Mouse (Mus musculus) Patski (cell line): ENCODE measurements at regions not wholly inside any gene's neighbourhood (a gene's known extent, or its start where the extent isn't known, plus 50 kb on each side); places are given as distances from the start of the nearest gene placed in this dataset.

ENCODE experiments used
- ATAC-seq: fragments of 100-300 bp; one replicate; pipeline ENCODE4 v1.8.0; 2021
- CTCF ChIA-PET: fragments of 350-600 bp; sonication (Branson Sonifier 250); formaldehyde crosslinking; loops from one replicate; lab custom pipeline; 2022; ENCODE audit warnings: inconsistent platforms; lab: Charles Lee
- POLR2A ChIA-PET: fragments of 350-600 bp; sonication (Branson Sonifier 250); formaldehyde crosslinking; loops from one replicate; lab custom pipeline; 2022; ENCODE audit warnings: antibody characterized with exemption, inconsistent platforms; lab: Charles Lee
- DNase-seq: peaks from one replicate; pipeline ENCODE4 v3.0.0-alpha.2; 2011; ENCODE audit warnings: low read depth, low spot score
- H3K27me3 ChIP-seq: fragments of 371-371 bp; one replicate; pipeline ENCODE4 v1.5.1; 2021
- CTCF ChIP-seq: fragments of 100-300 bp; IDR thresholded peaks from one replicate; pipeline ENCODE4 v1.5.1; 2021
- in situ Hi-C: fragments of 300-500 bp; cut with MboI; formaldehyde crosslinking; loops from 3 replicates; pipeline ENCODE4 v1.11.1; 2018; ENCODE audit warnings: low pct_unique_long_range_greater_than_20kb, mixed read lengths

GRCm38 (mm10) chr3:10978968-10979367 lies 643.5 kb upstream of the Gm38303 start:
- ChIA-PET POLR2A (no interaction called here), CTCF (no interaction called here)
- in situ Hi-C loops = no loop called here
- TF ChIP-seq CTCF = no peak
- no peaks in the 10 kb centered on the region for H3K27me3 ChIP-seq
- DNase-seq (no peak), ATAC-seq (no peak)

DNA sequence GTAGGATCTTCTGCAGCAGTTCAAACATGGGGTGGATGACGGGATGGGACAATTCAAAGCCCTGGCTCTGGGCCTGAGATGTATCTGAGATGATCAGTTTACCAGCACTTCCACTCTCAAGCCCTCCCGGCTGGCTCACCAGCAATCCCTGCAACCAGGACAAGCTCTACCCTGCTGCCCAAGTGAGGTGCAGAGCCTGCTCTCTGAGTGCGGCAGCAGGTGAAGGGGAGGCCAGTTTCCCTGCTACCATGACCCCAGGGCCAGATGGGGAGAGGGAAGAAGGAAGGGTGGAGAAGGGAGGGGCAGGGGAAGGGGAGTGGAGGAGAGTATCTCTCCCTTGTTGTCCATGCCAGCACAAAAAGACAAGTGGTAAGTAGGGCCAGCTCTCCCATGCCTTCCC lies 638.9 kb upstream of the Gm38303 start:
- in situ Hi-C loops = no loop called here
- ATAC-seq = no peak
- CTCF ChIA-PET = no interaction called here

DNA sequence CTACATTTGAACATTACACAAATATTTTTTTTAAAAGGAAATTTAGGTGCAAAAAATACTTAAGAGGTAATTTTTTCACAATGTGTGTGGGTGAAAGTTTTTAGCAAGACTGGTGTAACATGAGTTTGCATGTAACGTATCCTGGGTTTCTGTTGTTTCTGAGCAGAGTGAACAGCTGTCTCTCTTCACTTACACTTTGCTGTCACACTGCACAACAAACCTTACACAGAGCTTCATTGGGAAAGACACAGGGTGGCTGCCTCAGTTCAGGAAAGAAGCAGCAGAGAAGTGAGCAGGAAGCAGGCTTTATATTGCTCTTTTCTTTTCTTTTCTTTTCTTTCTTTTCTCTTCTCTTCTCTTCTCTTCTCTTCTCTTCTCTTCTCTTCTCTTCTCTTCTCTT lies 617.1 kb upstream of the Gm38303 start:
- ATAC-seq (no peak), DNase-seq (no peak)
- POLR2A ChIA-PET = no interaction called here
- no peak for TF ChIP-seq CTCF
- H3K27me3 ChIP-seq = no peaks in the 10 kb centered on the region
- in situ Hi-C loops = no loop called here
- CTCF ChIA-PET = no interaction called here

More for the DNA sequence above, 638.9 kb upstream of the Gm38303 start:
- TF ChIP-seq CTCF = no peak
- POLR2A ChIA-PET = no interaction called here
- no peak for DNase-seq
- no peaks in the 10 kb centered on the region for H3K27me3 ChIP-seq

DNA sequence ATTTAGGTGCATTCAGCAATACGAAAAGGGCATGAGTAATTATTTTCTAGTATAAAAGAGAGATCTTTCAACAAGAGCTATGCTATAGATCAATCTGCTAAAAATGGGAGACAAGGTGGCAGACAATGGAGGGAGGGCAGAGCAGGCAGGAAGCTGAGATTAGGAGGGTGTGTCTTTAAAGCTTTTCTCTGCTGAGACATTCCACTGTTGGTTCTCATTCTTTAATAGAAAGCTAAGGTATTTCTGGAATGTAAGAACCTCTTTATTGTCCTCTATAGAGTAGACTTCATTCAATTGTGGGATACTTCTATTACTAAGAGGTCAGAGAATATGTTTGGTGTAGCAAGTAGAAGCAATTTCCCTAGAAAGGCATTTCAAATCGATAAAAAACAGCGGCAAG lies 581.6 kb upstream of the Gm38303 start:
- CTCF ChIA-PET = no interaction called here
- in situ Hi-C loops = no loop called here
- POLR2A ChIA-PET = no interaction called here
- ATAC-seq (peak; percentile 80), DNase-seq (no peak)
- no peaks in the 10 kb centered on the region for H3K27me3 ChIP-seq
- no peak for TF ChIP-seq CTCF

DNA sequence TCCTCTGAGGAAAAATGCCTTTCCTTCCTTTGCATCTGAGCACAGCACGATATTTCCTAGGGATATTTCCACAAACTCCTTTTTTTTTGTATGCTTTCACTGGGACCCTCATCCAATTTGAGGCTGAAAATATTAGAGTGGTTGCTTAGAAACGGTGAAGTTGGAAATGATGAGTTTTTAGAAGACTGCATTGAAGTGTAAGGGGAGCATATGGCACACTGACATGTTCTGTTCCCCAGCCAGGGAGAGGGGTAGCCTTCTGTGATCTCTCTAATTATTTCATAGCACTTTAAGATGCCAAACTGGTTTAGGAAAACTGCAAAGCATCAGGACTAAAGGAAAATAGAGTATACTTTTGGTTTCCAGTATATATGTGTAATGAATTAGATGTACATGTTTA lies 556.5 kb upstream of the Gm38303 start:
- ATAC-seq = no peak
- POLR2A ChIA-PET = no interaction called here
- no peak for TF ChIP-seq CTCF
- CTCF ChIA-PET = no interaction called here
- no peaks in the 10 kb centered on the region for H3K27me3 ChIP-seq
- in situ Hi-C loops = no loop called here
- DNase-seq = no peak
